ENCODE assay signal across 9 mouse cellular contexts in genomic region chr3:116562408-116563094, GRCm38 (mm10). TPM values are rescaled to one million over a fixed set of nuclear protein-coding genes. Genes with fewer than 3 reads are reported as not detected.
DNase-seq lines count a peak whose midpoint lies in the region; ATAC-seq and TF ChIP-seq lines count a peak whose summit lies in the region.
"Had no signal": no experiment of that assay in that cellular context is flagged by ENCODE, and none has a peak within 500 bp of the region (broad histone marks: within the 10 kb centered on the region; RNA-seq: fewer than 3 reads in every experiment).

Lrrc39 (plus strand) TSS chr3:116562973.

- no peak for ATAC-seq in lung, embryonic 15.5 days (ENCODE audit: borderline replicate concordance, extremely low read depth, low FRiP score, low TSS enrichment)
- peak; percentile 77; the same call in 1 of the 2 replicates for ATAC-seq in stomach, embryonic 14.5 days (ENCODE audit: insufficient number of reproducible peaks, insufficient read depth, low FRiP score, low read depth)
- no peak for ATAC-seq in hindbrain, embryonic 16.5 days
- no peak for ATAC-seq in hindbrain, embryonic 11.5 days (ENCODE audit: low FRiP score)

- H3K36me3 ChIP-seq in lung, embryonic 15.5 days = no peaks in the 10 kb centered on the region
- H3K36me3 ChIP-seq in stomach, embryonic 14.5 days (ENCODE audit: control insufficient read depth, insufficient read depth, low read length) = no peaks in the 10 kb centered on the region
- H3K36me3 ChIP-seq in hindbrain, embryonic 16.5 days (ENCODE audit: control insufficient read depth, insufficient read depth, low read length) = no peaks in the 10 kb centered on the region
- no peaks in the 10 kb centered on the region for H3K36me3 ChIP-seq in hindbrain, embryonic 11.5 days (ENCODE audit: control insufficient read depth, insufficient read depth, low read length)

- DNase-seq in lung, postnatal 25 days (ENCODE audit: low spot score) = no peak
- DNase-seq in gastrocnemius, adult 8-10 months (ENCODE audit: low spot score in 2 of 2) = peak in 1 of 2 experiments; percentile 5
- peak in 1 of 2 experiments; percentile 16 for DNase-seq in heart, postnatal 36 days
- DNase-seq in layer of hippocampus, adult 2 months (ENCODE audit: low spot score in 2 of 2) = no peak
- DNase-seq in hindbrain, embryonic 11.5 days (ENCODE audit: low spot score) = no peak

- H3K4me1 ChIP-seq in lung, embryonic 15.5 days = no peaks in the 10 kb centered on the region
- H3K4me1 ChIP-seq in stomach, embryonic 14.5 days (ENCODE audit: control insufficient read depth, insufficient read depth, low read length) = no peaks in the 10 kb centered on the region
- no peaks in the 10 kb centered on the region for H3K4me1 ChIP-seq in hindbrain, embryonic 16.5 days (ENCODE audit: control insufficient read depth, insufficient read depth, low read depth, low read length)
- no peaks in the 10 kb centered on the region for H3K4me1 ChIP-seq in hindbrain, embryonic 11.5 days (replicated peaks; ENCODE audit: control insufficient read depth, insufficient read depth, low read length)

- 38% methylated on average over 7 of the region's 7 CpGs for WGBS in lung, embryonic 15.5 days
- 47% methylated on average over 7 of the region's 7 CpGs for WGBS in stomach, embryonic 14.5 days
- 86% methylated on average over 7 of the region's 7 CpGs for WGBS in hindbrain, embryonic 16.5 days
- WGBS in hindbrain, embryonic 11.5 days = 87% methylated on average over 7 of the region's 7 CpGs

- no peak for TF ChIP-seq CTCF in layer of hippocampus, adult 2 months (conservative IDR thresholded peaks at IDR 0.05)

- H3K9me3 ChIP-seq in lung, embryonic 15.5 days = no peaks in the 10 kb centered on the region
- H3K9me3 ChIP-seq in stomach, embryonic 14.5 days (ENCODE audit: control insufficient read depth, low read depth, low read length) = no peaks in the 10 kb centered on the region; the same call in 1 of the 2 replicates
- peaks cover 5% of the 10 kb centered on the region; the same call in 1 of the 2 replicates for H3K9me3 ChIP-seq in hindbrain, embryonic 16.5 days (ENCODE audit: control insufficient read depth, low read length)
- no peaks in the 10 kb centered on the region for H3K9me3 ChIP-seq in hindbrain, embryonic 11.5 days (ENCODE audit: control insufficient read depth, low read length)

- no peak within 1 kb of the TSS for H3K9ac ChIP-seq in lung, embryonic 15.5 days
- no peak within 1 kb of the TSS for H3K9ac ChIP-seq in stomach, embryonic 14.5 days (replicated peaks; ENCODE audit: low read depth, low read length)
- H3K9ac ChIP-seq in hindbrain, embryonic 16.5 days (ENCODE audit: low read depth, low read length) = no peak within 1 kb of the TSS
- H3K9ac ChIP-seq in hindbrain, embryonic 11.5 days (ENCODE audit: low read depth, low read length) = no peak within 1 kb of the TSS

- H3K4me2 ChIP-seq in lung, embryonic 15.5 days = 0 out of 2 replicates have a peak within 1 kb of the TSS, but pooled peaks have one; percentile 12
- H3K4me2 ChIP-seq in stomach, embryonic 14.5 days (replicated peaks; ENCODE audit: low read depth, low read length) = no peak within 1 kb of the TSS
- no peak within 1 kb of the TSS for H3K4me2 ChIP-seq in hindbrain, embryonic 16.5 days (ENCODE audit: low read length)
- no peak within 1 kb of the TSS for H3K4me2 ChIP-seq in hindbrain, embryonic 11.5 days (replicated peaks; ENCODE audit: low read depth, low read length)

- intact Hi-C loops in heart, postnatal 36 days (cut with DNase I) = loop anchor here (2.0 kb wide), 1 partner anchor 54 kb away; the partner anchor contains the start of gene Rtca

- H3K27ac ChIP-seq in lung, embryonic 15.5 days = no peak within 1 kb of the TSS
- no peak within 1 kb of the TSS for H3K27ac ChIP-seq in stomach, embryonic 14.5 days (ENCODE audit: low read length)
- H3K27ac ChIP-seq in hindbrain, embryonic 16.5 days (ENCODE audit: low read depth, low read length) = no peak within 1 kb of the TSS
- H3K27ac ChIP-seq in layer of hippocampus, adult 2 months = no peak within 1 kb of the TSS
- H3K27ac ChIP-seq in hindbrain, embryonic 11.5 days (ENCODE audit: low read depth, low read length) = no peak within 1 kb of the TSS
- H3K27ac ChIP-seq: kidney, postnatal 0 days had no signal

- H3K4me3 ChIP-seq in lung, embryonic 15.5 days = no peak within 1 kb of the TSS
- H3K4me3 ChIP-seq in stomach, embryonic 14.5 days (ENCODE audit: low read depth, low read length) = no peak within 1 kb of the TSS
- no peak within 1 kb of the TSS for H3K4me3 ChIP-seq in hindbrain, embryonic 16.5 days (ENCODE audit: low read length)
- H3K4me3 ChIP-seq in layer of hippocampus, adult 2 months = no peak within 1 kb of the TSS
- no peak within 1 kb of the TSS for H3K4me3 ChIP-seq in hindbrain, embryonic 11.5 days (ENCODE audit: low read depth, low read length)

- no peaks in the 10 kb centered on the region for H3K27me3 ChIP-seq in lung, embryonic 15.5 days
- H3K27me3 ChIP-seq in stomach, embryonic 14.5 days (ENCODE audit: control insufficient read depth, insufficient read depth, low read length) = no peaks in the 10 kb centered on the region
- H3K27me3 ChIP-seq in hindbrain, embryonic 16.5 days (replicated peaks; ENCODE audit: control insufficient read depth, insufficient read depth, low read length) = no peaks in the 10 kb centered on the region
- no peaks in the 10 kb centered on the region for H3K27me3 ChIP-seq in hindbrain, embryonic 11.5 days (ENCODE audit: control insufficient read depth, insufficient read depth, low read length)

RNA-seq across cellular contexts. Expression of gene Lrrc39, which starts in this region (rescaled TPM):
- polyA plus RNA-seq in lung, embryonic 15.5 days (2015; fragmentation: Nextera tagmentation; extraction: Ambion mirVana) = 0.78 and 0.80 TPM in 2 replicates
- 10 to 100 TPM; 46.0 to 53.0 (median 51.1) TPM for total RNA-seq in gastrocnemius, adult 8-10 months (2022)
- total RNA-seq in heart, postnatal 36 days (2021) = 10 to 100 TPM; 74.1 to 75.1 TPM
- 0.80 and 1.1 TPM in 2 replicates for polyA plus RNA-seq in stomach, embryonic 14.5 days (2014; fragmentation: Nextera tagmentation; extraction: Ambion mirVana)
- polyA plus RNA-seq in hindbrain, embryonic 16.5 days (2015; fragmentation: Nextera tagmentation; extraction: Ambion mirVana) = 0.13 and 0.45 TPM in 2 replicates
- under 1 TPM in 1 of 2 experiments, not detected in 1; 0.12 TPM for total RNA-seq in layer of hippocampus, adult 2 months (2021)
- polyA plus RNA-seq in hindbrain, embryonic 11.5 days (2014; fragmentation: Nextera tagmentation; extraction: Ambion mirVana) = 0.66 and 0.67 TPM in 2 replicates

Comparison
In these comparisons a context has a peak if more than half of its experiments do, and no peak if none do; other contexts are left out.
1. RNA of gene Lrrc39 (total RNA-seq): 74.1 to 75.1 TPM in heart, postnatal 36 days and 46.0 to 53.0 TPM in gastrocnemius, adult 8-10 months; 0.12 TPM in layer of hippocampus, adult 2 months; every median in the first group is over 10 times any median in the second.